Mouse (Mus musculus) kidney, postnatal 0 days (tissue): ENCODE measurements around the gene Ciita. TPM values are rescaled to one million over a fixed set of nuclear protein-coding genes. Genes with fewer than 3 reads are reported as not detected.

Experiments
- ATAC-seq: fragments of 200-750 bp; cut with Nextera tagmentation; replicated peaks from 2 replicates; pipeline ENCODE4 v1.8.0; 2017; ENCODE audit warnings: low read depth, moderate number of reproducible peaks, moderate TSS enrichment, moderate library complexity; ENCODE audit not compliant: low FRiP score
- DNase-seq: peaks from one replicate; pipeline ENCODE4 v3.0.0-alpha.2; 2016; ENCODE audit warnings: low spot score
- H3K27ac ChIP-seq: fragments of 300-500 bp; sonication (generic); 2 replicates; pipeline ENCODE4 v1.5.1; 2014; ENCODE audit warnings: mild to moderate bottlenecking
- H3K27me3 ChIP-seq: fragments of 300-500 bp; sonication (generic); 2 replicates; pipeline ENCODE4 v1.6.1; 2014; ENCODE audit warnings: low read length, mixed read lengths; ENCODE audit not compliant: insufficient read depth
- H3K36me3 ChIP-seq: fragments of 300-500 bp; sonication (generic); 2 replicates; pipeline ENCODE4 v1.6.1; 2014; ENCODE audit warnings: low read length, mixed read lengths; ENCODE audit not compliant: insufficient read depth
- H3K4me1 ChIP-seq: fragments of 300-500 bp; sonication (generic); replicated peaks from 2 replicates; pipeline ENCODE4 v1.6.1; 2014; ENCODE audit warnings: antibody characterized with exemption, low read length, mixed read lengths; ENCODE audit not compliant: insufficient read depth
- H3K4me2 ChIP-seq: fragments of 300-500 bp; sonication (generic); 2 replicates; pipeline ENCODE4 v1.6.1; 2014; ENCODE audit warnings: mild to moderate bottlenecking, low read length, moderate library complexity, mixed read lengths
- H3K4me3 ChIP-seq: fragments of 300-500 bp; sonication (generic); replicated peaks from 2 replicates; pipeline ENCODE4 v1.5.1; 2014; ENCODE audit warnings: low read depth, low read length
- H3K9ac ChIP-seq: fragments of 300-500 bp; sonication (generic); 2 replicates; pipeline ENCODE4 v1.6.1; 2014; ENCODE audit warnings: low read depth, low read length
- H3K9me3 ChIP-seq: fragments of 300-500 bp; sonication (generic); replicated peaks from 2 replicates; pipeline ENCODE4 v1.6.1; 2016; ENCODE audit warnings: low read length, inconsistent platforms, mixed read lengths
- CTCF ChIP-seq: IDR thresholded peaks from 2 replicates; pipeline ENCODE4 v1.5.1; 2016; ENCODE audit warnings: antibody characterized with exemption, low read depth, mild to moderate bottlenecking, moderate library complexity
- WGBS: fragments of 180-500 bp; shearing (Covaris S2); extraction: QIAGEN DNeasy Blood & Tissue Kit; methylation state at CpG from one replicate; pipeline ENCODE4 v1.1.7; 2014; 5-methylcytosine and 5-hydroxymethylcytosine counted together
- polyA plus RNA-seq: library from polyadenylated mRNA; unstranded; fragments of >200 nt; fragmentation: Nextera tagmentation; extraction: Ambion mirVana; gene quantifications from 2 replicates; pipeline ENCODE4 v1.2.1, GENCODE M21; 2015

Gene Ciita
- polyA plus RNA-seq, 1 experiment from 2014 or later: 0.95 TPM

DNA sequence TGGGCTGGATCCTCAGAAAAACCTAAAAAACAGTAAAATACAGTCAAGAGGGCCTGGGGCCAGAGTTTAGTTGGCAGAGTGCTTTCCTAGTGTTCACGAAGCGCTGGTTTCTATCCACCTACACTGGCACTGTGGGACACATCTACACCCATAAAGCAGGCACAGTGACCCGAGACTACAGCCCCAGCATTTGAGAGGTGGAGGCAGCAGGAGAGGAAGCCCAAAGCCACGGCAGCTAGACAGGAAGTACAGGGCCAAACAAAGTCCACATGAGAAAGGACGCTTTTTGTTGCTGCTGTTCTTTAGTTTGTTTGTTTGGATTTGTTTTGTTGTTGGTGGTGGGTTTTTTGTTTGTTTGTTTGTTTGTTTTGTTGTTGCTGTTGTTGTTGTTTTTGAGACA is 56.5 kb downstream of the Ciita start:
- Histone ChIP-seq H3K27me3 (no peaks in the 10 kb centered on the region), H3K36me3 (0 out of 2 replicates have a peak, but pooled peaks cover 4% of the 10 kb centered on the region), H3K4me1 (peaks cover 17% of the 10 kb centered on the region; the same call in 1 of the 2 replicates), H3K9ac (no peak overlapping the region), H3K4me3 (no peak overlapping the region), H3K27ac (no peak overlapping the region), H3K4me2 (no peak overlapping the region), H3K9me3 (no peaks in the 10 kb centered on the region)
- DNase-seq: no peak
- TF ChIP-seq CTCF: no peak
- ATAC-seq: no peak
- 73% methylated on average over 5 of the region's 5 CpGs for WGBS

DNA sequence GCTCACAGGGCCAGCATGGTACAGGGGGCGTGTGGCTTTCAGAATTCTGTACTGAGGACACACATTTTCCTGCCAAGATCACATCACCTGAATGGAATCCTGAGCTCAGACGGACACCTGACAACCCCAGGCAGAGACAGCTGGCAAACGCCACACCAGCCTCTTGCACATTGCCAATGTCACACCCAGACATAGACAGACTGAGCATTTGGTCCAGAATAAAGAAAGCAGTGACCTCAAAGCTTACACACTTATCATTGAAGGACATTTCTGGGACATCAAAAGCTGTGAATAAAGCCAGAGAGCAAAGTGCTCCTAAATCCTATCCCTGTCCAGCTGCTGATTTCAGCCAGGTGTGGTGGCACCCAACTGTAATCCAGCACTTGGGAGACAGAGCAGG is 57.1 kb downstream of the Ciita start:
- Histone ChIP-seq H3K4me3 (no peak overlapping the region), H3K36me3 (0 out of 2 replicates have a peak, but pooled peaks cover under 1% of the 10 kb centered on the region), H3K27ac (no peak overlapping the region), H3K9me3 (no peaks in the 10 kb centered on the region), H3K9ac (no peak overlapping the region), H3K27me3 (no peaks in the 10 kb centered on the region), H3K4me2 (no peak overlapping the region), H3K4me1 (peaks cover 22% of the 10 kb centered on the region; the same call in 1 of the 2 replicates)
- 73% methylated on average over 3 of the region's 3 CpGs for WGBS
- ATAC-seq (no peak), DNase-seq (no peak)
- TF ChIP-seq CTCF: no peak

DNA sequence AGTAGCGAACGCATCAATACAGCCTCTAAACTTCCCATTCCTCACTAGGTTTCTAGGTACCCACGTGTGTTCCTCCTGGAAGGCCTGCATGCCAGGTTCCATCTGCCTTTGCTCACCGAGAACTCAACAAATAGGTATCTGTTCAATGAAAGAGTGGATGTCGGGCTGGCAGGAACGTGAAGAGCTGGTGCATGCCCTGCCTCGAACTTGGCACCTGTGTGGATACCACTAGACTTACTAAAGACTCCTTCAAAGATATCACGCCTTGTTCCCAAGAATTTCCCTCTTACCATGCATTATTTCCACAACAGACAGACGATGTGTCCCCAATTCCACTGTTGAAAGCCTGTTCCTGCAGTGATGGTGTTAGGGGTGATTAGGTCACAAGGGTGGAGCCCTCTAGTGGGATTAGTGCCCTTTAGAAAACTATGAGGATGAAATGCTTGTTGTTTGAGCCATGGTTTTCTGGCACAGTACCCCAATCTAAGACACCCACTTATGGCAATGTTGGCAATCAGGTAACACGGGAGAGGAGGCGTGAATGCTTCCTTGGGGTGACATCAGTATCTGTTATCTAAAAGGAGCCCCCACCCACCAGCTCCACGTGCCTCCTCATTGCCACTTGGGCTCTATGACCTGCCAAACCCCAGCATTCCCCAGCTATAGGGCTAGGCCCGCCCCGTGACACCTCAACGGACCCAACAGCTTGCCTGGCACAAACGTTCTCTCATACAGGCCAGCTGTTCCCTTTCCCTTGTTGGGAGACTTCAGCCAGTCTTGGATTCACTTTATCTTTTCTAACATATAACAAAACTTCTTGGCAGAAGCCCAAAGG is 61.1 kb downstream of the Ciita start:
- ATAC-seq (no peak), DNase-seq (no peak)
- WGBS: 60% methylated on average over 16 of the region's 16 CpGs
- Histone ChIP-seq H3K9ac (peak overlapping the region; percentile 88), H3K27ac (no peak overlapping the region), H3K9me3 (no peaks in the 10 kb centered on the region), H3K4me1 (peaks cover 25% of the 10 kb centered on the region; the same call in 1 of the 2 replicates), H3K4me3 (peak overlapping the region; percentile 80), H3K27me3 (no peaks in the 10 kb centered on the region), H3K4me2 (peak overlapping the region; percentile 98), H3K36me3 (no peaks in the 10 kb centered on the region)
- TF ChIP-seq CTCF: peak; percentile 30; the same call in 1 of the 2 replicates

DNA sequence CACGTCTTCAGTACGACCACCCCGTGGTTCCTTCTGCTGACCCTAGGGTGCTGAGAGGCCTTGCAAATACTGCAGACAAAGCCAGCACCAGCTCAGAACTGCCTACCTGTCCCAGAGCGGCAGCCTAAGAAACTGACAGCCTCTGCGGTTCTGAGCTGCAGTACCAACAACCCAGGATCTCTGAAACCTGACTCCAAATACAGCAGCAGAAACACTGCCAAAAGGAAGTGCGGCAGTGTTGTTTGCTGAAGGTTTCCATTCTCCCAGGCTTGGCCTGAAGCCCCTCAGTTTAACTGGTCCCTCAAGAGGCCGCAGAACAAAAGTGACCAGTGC is 61.7 kb downstream of the Ciita start:
- Histone ChIP-seq H3K4me2 (peak overlapping the region; percentile 98), H3K4me1 (peaks cover 31% of the 10 kb centered on the region; the same call in 1 of the 2 replicates), H3K36me3 (no peaks in the 10 kb centered on the region), H3K9ac (peak overlapping the region; percentile 88), H3K27ac (no peak overlapping the region), H3K4me3 (peak overlapping the region; percentile 80), H3K9me3 (no peaks in the 10 kb centered on the region), H3K27me3 (no peaks in the 10 kb centered on the region)
- DNase-seq: peak; percentile 51
- no peak for TF ChIP-seq CTCF
- 13% methylated on average over 7 of the region's 7 CpGs for WGBS
- no peak for ATAC-seq

DNA sequence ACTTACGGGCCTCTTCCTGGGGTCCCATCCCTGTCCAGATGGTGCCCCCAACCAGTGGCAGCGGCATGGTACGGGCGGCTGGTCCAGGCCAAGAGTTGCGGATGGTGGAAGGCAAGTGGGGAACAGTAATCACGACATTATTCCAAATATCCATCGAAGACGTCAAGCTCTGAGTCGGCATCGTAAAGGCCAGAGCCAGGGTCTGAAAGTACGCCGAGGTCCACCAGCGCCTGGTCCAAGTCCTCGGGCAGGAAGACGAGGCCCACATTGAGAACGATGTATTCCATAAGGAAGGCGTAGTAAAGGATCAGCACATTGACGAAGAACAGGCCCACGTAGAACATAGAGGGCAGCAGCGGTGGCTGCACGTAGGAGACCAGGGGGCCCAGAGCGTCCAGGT is 62.4 kb downstream of the Ciita start:
- TF ChIP-seq CTCF: no peak
- under 1% methylated on average over 19 of the region's 22 CpGs for WGBS
- Histone ChIP-seq H3K4me3 (peak overlapping the region; percentile 80), H3K9me3 (no peaks in the 10 kb centered on the region), H3K36me3 (no peaks in the 10 kb centered on the region), H3K27ac (peak overlapping the region; percentile 78; the same call in 1 of the 2 replicates), H3K27me3 (no peaks in the 10 kb centered on the region), H3K9ac (peak overlapping the region; percentile 88), H3K4me2 (peak overlapping the region; percentile 98), H3K4me1 (peaks cover 32% of the 10 kb centered on the region; the same call in 1 of the 2 replicates)
- no peak; the same call in 1 of the 2 replicates for ATAC-seq
- peak; percentile 35 for DNase-seq

DNA sequence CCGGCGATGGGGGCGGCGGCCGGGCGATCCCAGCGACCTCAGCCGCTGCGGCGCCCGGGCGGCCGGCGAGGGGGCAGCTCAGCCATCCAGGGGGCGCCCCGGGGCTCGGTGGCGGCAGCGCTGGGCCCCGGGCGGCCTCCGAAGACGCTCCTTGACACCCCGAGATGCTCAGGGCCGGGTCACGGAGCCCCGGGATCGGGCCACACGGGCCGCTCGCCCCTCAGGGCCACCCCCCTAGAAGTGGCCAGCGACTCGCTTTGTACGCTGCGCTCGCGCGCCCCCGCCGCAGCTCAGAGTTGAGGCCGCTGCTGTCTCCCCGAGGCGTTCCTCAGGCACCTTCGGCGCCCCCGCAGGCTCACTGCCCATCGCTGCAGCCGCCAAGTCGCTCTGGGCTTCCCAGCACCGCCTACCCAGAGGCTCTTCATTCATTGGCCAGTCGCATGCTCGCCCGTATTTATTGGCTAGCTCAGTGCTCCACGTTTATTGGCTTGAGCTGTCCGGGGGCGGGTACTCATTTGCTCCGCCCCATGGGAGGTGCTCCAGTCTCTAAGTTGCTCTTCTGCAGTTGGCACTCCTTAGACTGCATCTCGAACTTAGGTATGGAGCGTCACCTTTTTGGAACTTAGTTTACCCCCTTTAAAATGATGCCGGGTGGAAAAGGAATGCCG is 63.0 kb downstream of the Ciita start, which contains the start of gene Dexi:
TSS of gene Dexi (minus strand) at position 357 of the 668 bp plus-strand sequence.
- peak within 1 kb of the TSS; percentile 88 for H3K9ac ChIP-seq
- under 1% methylated on average over 47 of the region's 61 CpGs for WGBS
- ATAC-seq: peak; percentile 92
- H3K4me2 ChIP-seq: peak within 1 kb of the TSS; percentile 98
- no peaks in the 10 kb centered on the region for H3K27me3 ChIP-seq
- H3K4me1 ChIP-seq: peaks cover 32% of the 10 kb centered on the region; the same call in 1 of the 2 replicates
- H3K4me3 ChIP-seq: peak within 1 kb of the TSS; percentile 80
- H3K27ac ChIP-seq: peak within 1 kb of the TSS; percentile 78; the same call in 1 of the 2 replicates
- peak; percentile 99 for DNase-seq
- peak; percentile 16; the same call in 1 of the 2 replicates for TF ChIP-seq CTCF
- no peaks in the 10 kb centered on the region for H3K36me3 ChIP-seq
- H3K9me3 ChIP-seq: no peaks in the 10 kb centered on the region
